Mouse (Mus musculus): ENCODE data around the gene Vmn1r54.
"Not testable (repeated sequence)": the region's sequence is repeated elsewhere in the genome, so short reads cannot be mapped to it uniquely, and the experiment has no call there.

Vmn1r54 gene

GRCm38 (mm10) chr6:90246000-90246399 lies at the start of gene Vmn1r54:
Gene Vmn1r54, plus strand, starts transcription at chr6:90246300.
- no peak for DNase-seq (ENCODE audit: low spot score)

- DNase-seq (ENCODE audit: low spot score) = not testable (repeated sequence)
These were observed 43.6 kb upstream of the Vmn1r54 start, which contains the start of gene V1ra8 for GRCm38 (mm10) chr6:90202493-90202892. Gene V1ra8, plus strand, starts transcription at chr6:90202793.

- DNase-seq (ENCODE audit: low spot score) = no peak
These were observed 21.8 kb upstream of the Vmn1r54 start, which contains the start of gene Vmn1r53 for GRCm38 (mm10) chr6:90224338-90224737. Gene Vmn1r53, minus strand, starts transcription at chr6:90224438.

GRCm38 (mm10) chr6:90232114-90232513 lies 14.0 kb upstream of the Vmn1r54 start:
- DNase-seq (ENCODE audit: low spot score) = not testable (repeated sequence)

DNA sequence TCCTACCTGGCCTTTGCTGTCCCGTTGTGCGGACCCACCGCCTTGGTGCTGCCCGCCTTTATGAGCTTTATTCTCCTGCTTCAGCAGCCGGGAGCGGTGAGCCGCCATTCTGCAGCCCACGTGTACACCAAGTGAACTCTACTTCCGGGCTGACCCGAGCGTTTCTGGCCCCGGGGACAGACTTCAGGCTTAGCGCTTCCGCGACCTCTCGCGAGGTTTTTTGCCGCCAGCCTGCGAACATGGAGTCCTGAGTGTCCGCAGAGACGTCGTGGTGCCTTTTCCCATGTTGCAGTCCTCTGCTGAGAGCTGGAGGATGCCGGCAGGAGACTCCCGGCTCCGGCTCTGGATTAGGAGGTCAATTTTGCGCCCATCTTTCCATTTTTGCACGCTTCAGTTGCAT lies 13.4 kb upstream of the Vmn1r54 start:
- no peak for DNase-seq (ENCODE audit: low spot score)

DNA sequence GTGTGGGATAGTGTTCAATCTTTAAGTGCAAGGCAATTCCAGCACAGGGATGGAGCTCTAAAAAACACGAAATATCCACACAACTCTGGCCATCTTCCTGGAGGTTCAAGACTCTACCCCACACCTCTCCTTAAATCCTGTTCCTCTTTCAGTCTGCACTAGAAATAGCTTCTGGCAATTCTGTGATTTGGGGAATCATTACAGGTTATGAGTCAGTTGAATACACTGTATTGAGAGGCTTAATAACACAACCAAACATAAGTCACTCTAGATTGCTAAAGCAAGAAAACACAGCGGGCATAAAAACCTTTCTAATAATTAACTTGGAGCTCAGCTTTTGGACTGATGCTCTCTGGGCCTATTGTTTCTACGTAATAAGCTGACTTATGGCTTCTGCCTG lies 2.1 kb upstream of the Vmn1r54 start:
- no peak for DNase-seq (ENCODE audit: low spot score)

- DNase-seq (ENCODE audit: low spot score) = no peak
These were observed 42.2 kb downstream of the Vmn1r54 start for GRCm38 (mm10) chr6:90288265-90288664.

- DNase-seq (ENCODE audit: low spot score) = no peak
These were observed 54.8 kb downstream of the Vmn1r54 start, which contains the start of gene BC048671 for GRCm38 (mm10) chr6:90300919-90301318. Gene BC048671, plus strand, starts transcription at chr6:90301219.

DNA sequence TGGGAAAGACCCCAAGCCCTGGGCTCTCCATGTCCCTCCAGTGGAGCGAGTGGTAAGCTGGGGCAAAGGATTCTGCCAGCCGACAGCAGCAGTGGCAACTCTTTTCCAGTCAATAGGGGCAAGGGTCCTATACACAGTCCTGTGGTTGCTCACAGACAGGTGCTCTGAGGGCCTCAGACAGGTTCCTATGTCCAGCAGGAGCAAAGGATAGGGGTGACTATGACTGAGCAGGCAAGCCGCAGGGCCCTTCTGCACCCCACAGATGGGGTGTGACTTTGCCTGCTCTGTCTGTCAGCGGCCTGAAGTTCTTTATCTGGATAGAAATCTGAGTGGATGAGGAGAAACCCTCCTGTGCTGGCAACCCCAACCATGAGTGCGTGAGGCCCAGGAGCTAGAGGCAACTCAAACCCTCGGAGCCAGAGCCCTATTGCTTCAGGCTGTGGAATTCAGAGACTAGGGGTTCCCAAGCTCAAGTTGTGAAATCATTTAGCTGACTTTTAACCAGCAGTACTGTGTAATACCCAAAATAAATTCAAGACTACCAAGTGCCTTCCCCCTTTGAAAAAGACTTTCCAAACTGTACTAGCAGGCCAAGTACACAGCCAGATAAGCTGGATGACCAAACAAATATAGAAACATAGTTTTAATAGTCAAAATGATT lies 60.3 kb downstream of the Vmn1r54 start:
- DNase-seq (ENCODE audit: low spot score) = no peak

- no peak for DNase-seq (ENCODE audit: low spot score)
These were observed 63.0 kb downstream of the Vmn1r54 start for GRCm38 (mm10) chr6:90308839-90309778.

DNA sequence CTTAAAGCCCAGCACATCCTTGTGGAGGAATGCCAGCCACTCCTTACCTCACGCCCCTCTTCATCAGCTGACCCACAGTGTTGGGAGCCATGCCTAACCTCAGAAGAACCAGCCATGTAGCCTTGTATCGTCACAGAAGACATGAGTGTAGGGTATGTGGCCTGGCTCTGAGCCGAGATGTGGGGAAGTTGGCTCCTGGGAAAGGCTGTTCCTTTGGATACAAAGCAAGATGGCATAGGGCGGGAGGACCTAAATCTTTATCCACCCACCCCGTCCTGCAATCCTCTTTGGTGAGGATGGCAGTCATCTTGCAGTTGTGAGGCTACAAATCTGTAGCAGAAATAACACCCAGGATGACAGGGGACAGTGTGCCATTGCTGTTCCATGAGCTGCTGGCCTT lies 69.9 kb downstream of the Vmn1r54 start:
- DNase-seq (ENCODE audit: low spot score) = no peak

- DNase-seq (ENCODE audit: low spot score) = no peak
These were observed 71.6 kb downstream of the Vmn1r54 start for GRCm38 (mm10) chr6:90317510-90318258.

DNA sequence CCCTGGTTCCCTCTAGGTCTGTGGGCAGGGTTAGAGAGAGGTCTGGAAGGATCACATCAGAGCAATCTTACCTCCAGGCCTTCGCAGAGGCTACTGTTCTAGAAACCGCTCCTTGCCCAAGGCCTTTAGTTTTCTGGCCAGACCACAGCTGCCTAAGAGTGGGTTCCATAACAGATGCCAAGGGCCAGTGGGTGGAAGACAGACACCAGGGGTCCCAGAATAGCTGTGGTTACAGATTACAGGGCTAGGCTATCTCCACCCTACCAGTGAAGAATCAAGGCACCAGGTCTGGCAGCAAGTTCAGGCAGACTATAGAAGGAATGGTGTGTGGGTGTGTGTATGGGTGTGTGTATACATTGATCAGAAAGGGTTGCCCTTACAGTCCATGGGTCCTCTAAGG lies 72.9 kb downstream of the Vmn1r54 start:
- DNase-seq (ENCODE audit: low spot score) = no peak

DNA sequence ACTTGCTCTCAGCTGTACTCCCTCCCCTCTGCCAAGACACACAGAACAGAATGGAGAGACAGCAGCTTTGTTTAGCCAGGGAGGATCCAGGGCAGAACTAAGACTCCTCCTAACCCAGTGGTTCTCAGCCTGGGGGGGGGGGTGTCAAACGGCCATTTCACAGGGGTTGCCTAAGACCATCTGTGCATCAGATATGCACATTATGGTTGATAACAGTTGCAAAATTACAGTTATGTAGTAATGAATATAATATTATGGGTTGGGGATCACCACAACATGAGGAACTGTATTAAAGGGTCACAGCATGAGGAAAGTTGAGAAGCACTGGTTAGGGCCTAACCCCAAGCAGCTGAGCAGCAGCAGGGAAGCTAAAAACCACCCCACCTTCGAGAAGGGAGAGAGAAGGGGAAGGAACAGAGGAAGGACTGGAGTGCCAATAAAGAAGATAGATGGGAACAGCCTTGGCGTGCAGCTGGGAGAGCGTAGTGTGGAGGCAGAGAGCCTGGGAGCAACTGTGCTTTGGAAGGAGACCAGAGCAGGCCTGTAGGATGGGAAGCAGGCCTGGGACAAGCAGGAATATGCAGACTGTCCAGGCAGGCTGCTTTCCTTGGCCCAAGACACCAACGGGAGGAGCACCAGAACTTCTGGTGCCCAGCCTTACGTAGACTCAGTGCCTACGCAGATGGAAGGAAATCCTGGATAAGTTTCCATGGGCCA lies 73.5 kb downstream of the Vmn1r54 start:
- DNase-seq (ENCODE audit: low spot score) = no peak

- no peak for DNase-seq (ENCODE audit: low spot score)
These were observed 74.3 kb downstream of the Vmn1r54 start for GRCm38 (mm10) chr6:90320429-90320828.

Data from T-cell, adult 2 months (primary cell).